Mouse (Mus musculus) c-Kit-negative CD71-positive TER-119-positive erythroid progenitor cells, embryonic 14.5 days (primary cell): ENCODE measurements around the gene Srpk3.
A peak's percentile ranks its signal among the peaks of the same experiment; 100 is the strongest.
"Not testable (repeated sequence)": the region's sequence is repeated elsewhere in the genome, so short reads cannot be mapped to it uniquely, and the experiment has no call there.

Experiments used
- DNase-seq: peaks from one replicate; pipeline ENCODE4 v3.0.0-alpha.2; 2013; ENCODE audit warnings: low read depth, low spot score

Srpk3 gene

DNA sequence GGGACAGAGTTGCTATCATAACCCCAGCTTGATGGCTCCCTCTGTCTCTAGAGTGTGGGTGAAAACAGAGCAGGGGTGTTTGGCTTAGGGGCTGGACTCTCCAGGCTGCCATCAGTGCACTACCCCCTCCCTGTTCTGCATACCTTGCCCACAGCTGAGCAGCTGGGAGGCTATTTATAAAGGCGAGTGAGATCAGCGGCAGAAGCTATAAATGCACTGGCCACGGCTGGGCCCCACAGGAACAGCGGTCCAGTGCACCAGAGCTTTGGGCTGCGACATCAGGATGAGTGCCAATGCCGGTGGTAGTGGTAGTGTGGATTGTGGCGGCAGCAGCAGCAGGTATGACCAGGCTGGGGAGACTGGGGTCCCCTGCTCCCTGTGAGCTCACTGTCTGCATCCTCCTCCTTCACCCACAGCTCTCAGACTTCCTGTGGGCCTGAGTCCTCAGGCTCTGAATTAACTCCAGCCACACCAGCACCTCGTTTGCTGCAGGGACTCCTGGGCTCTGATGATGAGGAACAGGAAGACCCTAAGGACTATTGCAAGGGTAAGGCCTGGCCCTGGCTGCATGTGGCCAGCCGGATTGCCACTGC lies at the start of gene Srpk3:
Srpk3 (plus strand) TSS at position 238 of the 593 bp plus-strand sequence.
- DNase-seq = no peak

- no peak for DNase-seq
Measured at GRCm38 (mm10) chrX:73730908-73731307, 43.3 kb upstream of the Srpk3 start.

GRCm38 (mm10) chrX:73738155-73738554 lies 36.0 kb upstream of the Srpk3 start:
- DNase-seq = no peak

- DNase-seq = no peak
Measured at GRCm38 (mm10) chrX:73739151-73739550, 35.1 kb upstream of the Srpk3 start.

DNA sequence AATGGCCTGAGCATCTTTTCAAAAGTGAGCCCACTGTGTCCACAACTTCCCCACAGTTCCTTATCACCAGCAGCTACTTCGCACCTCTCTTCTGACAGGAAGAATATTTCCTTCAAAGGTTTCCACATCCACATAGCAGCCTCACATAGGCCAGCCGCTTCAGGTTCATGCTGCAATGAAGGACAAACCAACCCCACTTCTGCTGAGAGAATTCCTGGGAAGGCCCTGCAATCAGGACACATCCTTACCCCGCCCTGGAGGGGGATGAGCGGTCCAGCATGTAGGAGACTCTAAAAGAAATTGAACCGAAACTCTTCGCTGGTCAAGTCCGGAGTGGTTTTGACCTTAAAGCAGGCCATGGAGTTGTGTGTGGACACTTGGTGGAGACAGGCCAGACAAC lies 34.4 kb upstream of the Srpk3 start:
- DNase-seq = not testable (repeated sequence)

GRCm38 (mm10) chrX:73744774-73745481 lies 29.3 kb upstream of the Srpk3 start:
- no peak for DNase-seq

DNA sequence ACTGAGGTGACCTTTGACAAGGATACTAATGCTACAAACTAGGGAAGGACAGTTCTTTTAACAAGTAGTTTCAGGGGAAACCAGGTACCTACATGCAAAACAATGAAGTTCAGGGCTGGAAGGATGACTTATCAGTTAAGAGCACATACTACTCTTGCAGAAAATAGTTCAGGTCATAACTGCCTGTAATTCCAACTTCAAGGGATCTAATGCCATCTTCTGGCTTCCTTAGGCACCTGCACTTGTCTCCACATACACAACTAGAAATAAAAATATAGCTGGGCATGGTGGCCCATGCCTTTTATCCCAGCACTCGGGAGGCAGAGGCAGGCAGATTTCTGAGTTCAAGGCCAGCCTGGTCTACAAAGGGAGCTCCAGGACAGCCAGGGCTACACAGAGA lies 25.2 kb upstream of the Srpk3 start:
- no peak for DNase-seq

DNA sequence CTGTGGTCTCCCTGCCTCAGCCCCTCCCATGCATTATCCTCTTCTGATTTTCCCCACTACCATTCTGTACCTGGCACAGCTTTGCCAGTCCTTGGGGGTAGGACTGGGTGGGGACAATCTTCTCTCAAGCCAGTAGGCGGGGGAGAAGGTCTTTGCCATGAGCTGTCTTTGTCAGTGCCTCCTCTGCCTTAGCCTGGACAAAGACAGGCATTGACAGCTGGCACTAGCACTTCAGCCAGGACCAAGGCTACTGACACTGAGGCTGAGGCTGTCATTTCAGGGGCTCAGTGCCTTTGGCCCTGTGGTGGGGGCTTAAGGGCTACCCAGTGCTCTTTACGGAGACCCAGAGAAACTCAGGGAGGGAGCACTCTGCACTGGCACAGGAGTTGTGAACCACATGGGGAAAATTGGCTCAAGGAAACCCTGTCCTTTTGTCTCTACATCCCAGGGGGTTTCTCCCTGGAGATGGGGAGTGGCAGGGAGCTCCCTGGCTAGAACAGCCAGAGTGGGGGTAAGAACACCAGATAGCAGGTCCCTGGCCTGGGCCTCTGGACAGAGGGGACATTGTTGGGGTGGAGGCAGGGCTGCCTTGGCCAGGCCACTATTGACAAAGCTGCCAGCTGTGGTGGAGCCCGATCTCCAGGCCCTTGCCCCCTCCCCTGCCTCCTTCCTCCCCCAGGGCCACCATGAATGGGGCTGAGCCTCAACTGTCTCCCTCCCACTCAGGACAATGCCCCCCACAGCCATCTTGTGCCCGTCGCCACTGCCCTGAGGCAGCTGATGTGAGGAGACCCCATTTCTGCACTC lies 17.7 kb upstream of the Srpk3 start, which contains the start of gene Plxnb3:
Plxnb3 (plus strand) TSS at position 757 of the 807 bp plus-strand sequence.
- DNase-seq = no peak

DNA sequence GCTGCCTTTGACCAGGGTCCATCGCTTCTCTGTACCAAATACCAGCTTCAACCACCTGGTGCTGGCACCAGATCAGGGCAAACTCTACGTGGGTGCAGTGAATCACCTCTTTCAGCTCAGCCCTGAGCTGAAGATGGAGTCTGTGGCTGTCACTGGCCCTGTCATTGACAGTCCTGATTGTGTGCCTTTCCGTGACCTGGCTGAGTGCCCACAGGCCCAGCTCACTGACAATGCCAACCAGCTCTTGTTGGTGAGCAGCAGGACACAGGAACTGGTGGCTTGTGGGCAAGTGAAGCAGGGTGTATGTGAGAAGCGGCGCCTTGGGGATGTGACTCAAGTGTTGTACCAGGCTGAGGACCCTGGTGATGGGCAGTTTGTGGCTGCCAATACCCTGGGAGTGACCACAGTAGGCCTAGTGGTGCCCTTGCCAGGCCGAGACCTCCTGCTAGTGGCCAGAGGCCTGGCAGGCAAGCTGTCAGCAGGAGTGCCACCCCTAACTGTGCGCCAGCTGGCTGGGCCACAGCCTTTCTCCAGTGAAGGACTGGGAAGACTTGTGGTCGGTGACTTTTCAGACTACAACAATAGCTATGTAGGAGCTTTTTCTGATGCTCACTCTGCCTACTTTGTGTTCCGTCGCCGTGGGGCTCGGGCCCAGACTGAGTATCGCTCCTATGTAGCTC lies 15.5 kb upstream of the Srpk3 start:
- DNase-seq = no peak

DNA sequence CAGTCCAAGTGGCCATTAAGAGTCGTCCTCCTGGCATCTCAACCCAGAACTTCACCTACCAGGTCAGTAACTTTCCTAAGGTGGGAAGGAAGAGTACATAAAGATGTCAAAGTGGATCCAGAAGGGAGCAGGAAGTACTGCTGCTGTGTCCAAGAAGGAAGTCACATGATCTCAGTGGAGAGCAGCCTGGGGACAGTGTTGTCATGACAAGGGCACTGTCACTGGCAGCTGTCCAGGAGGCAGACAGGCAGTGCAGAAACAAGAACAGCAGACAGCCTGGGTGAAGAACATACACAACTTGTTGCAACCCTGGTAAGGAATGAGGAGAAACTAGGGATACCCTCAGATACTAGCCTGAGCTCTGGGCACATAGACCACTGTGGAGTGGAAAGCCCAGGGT lies 8.9 kb upstream of the Srpk3 start:
- DNase-seq = no peak

DNA sequence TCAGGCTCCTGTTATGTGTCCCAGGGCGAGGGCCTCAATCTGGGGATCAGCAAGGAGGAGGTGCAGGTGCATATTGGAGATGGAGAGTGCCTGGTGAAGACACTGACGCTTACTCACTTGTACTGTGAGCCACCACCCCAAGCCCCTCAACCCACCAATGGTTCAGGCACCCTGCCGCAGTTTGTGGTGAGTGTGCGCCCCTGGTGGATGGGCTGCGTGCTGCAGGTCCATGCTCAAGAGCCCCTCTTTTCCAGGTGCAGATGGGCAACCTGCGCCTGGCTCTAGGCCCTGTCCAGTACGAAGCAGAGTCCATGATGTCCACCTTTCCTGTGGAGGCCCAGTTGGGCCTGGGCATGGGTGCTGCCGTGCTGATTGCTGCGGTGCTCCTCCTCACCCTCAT lies 6.9 kb upstream of the Srpk3 start:
- no peak for DNase-seq

DNA sequence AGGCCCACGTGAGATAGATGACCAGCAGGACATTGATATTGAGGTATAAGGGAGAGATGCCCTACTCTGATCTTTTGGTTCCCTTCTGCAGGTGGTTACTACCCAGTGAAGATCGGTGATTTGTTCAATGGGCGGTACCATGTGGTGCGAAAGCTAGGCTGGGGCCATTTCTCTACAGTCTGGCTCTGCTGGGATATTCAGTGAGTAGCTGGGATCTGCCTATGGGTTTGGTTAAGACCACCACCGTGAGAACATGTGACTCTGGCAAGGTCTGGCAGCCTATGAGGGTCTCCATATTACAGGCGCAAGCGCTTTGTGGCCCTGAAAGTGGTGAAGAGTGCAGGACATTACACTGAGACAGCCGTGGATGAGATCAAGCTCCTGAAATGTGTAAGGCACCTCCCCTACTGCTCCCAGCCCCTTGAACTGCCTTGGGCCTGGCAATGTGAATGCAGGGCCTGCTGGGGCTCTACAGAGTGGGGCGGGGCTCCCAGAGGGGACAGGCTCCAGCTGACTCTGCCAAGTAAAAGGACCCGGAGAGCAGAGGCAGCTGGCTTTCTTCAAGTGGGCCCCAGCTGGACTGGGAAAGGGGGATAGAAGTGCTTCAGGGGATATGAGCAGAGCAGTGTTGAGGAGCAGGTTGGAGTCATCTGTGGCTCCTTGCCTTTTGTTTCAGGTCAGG lies 738 bp downstream of the Srpk3 start:
- no peak for DNase-seq

DNA sequence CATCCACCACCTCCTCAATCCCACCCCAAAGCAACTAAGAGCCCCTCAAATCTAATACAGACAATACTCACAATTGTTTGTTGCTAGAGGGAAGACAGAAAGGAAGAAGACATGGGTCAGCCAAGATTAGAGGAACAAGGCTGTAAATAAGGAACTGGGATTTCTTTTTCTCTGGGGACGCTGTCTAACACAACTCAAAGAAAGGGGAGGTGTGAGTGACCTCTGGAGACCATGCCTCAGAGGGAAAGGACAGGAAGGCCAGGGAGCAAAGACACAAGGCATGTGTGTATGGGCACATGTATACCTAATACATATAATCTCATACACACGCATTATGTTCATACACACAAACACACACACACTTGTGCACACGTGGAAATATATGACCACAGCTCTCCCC lies 8.0 kb downstream of the Srpk3 start:
- no peak for DNase-seq

DNA sequence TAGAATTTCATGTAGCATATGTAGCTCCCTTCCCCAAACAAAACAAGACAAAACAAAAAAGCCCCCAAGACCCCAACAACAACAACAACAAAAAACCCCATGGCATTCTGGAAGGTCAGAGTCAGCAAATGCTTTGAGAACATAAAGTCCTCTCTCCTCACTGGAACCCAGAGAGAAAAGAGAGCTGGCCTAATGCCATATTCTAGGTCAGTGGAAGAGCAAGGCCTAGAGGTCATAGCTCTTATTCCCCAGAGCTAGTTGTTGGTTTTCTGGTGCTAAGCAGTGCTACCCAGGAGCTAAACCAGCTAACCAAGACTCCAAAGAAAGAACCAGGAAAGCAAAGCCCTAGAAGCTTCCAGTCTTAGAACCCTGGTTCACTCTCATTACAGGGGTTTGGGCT lies 11.5 kb downstream of the Srpk3 start:
- DNase-seq = no peak

DNA sequence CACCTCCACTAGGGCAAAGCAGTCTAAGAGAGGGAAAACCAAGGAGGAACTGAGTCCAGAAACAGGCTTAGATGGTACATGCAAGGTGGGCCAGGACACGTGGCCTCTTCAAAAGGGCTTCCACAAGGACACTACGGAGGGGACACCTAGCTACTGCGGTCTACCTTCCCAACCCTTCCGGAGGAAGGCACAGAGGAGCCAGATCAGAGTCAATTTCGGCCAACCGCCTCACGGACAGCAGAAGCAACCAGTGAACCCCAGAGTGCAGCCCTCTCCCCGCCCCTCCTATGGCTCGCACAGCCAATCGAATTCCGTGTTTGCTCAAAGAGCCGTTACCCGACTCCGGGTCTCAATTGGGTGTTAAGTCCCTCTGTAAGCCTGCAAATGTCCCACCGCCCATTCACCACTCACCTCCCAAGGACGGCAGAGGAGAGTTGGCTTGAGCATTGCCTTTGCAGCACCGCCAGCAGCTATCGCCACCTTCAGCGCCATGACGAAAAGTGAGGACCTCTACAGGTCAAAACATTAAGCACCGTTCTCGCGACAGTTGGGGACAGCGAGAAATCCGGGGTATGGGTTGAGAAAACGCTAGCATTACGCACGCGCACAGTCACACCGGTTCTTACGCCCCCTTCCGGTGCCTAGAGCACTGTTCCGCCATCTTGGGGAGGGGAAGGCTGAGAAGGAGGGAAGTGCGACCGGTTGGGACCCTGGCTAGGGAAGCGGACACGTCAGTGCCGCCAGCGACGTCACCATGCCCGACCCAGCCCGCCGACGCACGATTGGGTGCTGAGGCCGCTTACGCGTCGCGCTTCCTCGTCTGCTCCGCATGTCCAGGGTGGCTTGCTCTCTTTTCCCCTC lies 12.4 kb downstream of the Srpk3 start, which contains the start of the genes Idh3g and Ssr4:
Idh3g (minus strand) TSS at position 534 of the 861 bp plus-strand sequence.
Ssr4 (plus strand) TSS at position 665 of the 861 bp plus-strand sequence.
- peak; percentile 83 for DNase-seq

DNA sequence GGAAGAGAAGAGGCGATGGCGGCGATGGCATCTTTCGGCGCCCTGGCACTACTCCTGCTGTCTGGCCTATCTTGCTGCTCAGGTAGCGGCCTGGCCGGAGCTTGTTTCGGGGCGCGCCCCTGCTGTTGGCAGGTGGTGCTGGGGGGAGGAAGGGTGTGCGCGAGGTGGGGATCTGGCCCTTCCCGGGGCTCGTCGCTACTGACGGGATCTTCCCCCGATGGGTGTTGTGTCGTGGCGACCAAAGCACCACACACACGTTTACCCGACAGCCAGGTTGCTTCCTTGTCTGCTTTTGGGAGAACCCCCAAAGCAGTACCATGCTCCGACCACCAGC lies 13.0 kb downstream of the Srpk3 start:
- no peak for DNase-seq

- no peak for DNase-seq
Measured at GRCm38 (mm10) chrX:73788501-73788900, 14.3 kb downstream of the Srpk3 start.

DNA sequence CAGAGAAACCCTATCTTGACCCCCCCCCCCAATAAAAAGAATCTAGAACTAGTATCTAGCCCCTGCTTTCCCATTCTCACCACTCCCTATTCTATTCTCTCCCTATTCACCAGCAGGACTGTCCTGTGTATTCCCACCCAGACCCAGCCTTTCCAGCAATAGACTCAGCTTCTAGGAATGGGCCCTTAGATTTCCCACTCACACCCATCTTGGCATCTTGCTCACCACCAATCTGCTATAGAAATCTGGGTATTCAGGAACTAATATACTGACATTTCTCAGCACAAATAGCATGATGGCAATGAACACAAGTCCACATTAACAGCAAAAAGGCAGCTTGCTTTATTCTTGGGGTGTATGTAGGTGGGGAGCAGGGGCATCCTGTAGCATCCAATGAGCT lies 18.8 kb downstream of the Srpk3 start:
- DNase-seq = no peak

GRCm38 (mm10) chrX:73793505-73793904 lies 19.3 kb downstream of the Srpk3 start:
- DNase-seq = no peak

- no peak for DNase-seq
Measured at GRCm38 (mm10) chrX:73797511-73797910, 23.3 kb downstream of the Srpk3 start.
